Mouse (Mus musculus) urinary bladder, postnatal 10 days (tissue): Measurements from ENCODE around the gene Faf1.

Experiments used
- DNase-seq: peaks from one replicate; pipeline ENCODE4 v3.0.0; 2022; ENCODE audit warnings: low spot score

Gene Faf1

GRCm38 (mm10) chr4:109782577-109783114 lies 106.3 kb downstream of the Faf1 start:
- DNase-seq = no peak

DNA sequence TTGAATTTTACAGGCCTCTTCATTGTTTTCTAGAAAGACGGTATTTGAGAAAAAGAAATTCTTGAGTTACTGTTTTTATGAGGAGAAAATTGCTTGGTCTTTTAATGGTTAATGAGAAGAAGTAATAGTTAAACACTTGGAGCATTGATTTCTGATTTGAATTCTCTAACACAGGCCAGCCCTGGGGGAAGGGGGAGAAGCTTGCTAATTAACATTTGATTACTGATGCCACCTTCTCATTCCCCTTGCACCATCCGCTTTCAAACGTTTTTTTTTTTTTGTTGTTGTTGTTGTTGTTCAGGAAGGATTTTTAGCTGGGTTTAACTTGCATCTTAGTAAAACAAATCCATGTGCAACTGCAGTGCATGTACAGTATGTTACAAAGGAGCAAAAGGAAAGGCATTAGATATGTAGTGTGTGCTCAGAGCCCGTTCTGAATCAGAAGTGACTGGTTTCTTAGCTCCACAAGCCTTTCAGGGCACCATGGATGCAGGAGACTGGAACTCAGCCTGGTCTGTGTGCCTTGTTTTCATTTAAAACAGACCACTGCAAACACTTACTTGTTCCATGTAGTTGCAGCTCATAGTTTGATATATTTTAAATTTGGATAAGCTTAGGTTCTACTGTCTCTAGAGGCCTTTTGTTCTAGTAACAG lies 113.1 kb downstream of the Faf1 start:
- DNase-seq = no peak

GRCm38 (mm10) chr4:109792331-109792730 lies 115.9 kb downstream of the Faf1 start:
- DNase-seq = no peak

DNA sequence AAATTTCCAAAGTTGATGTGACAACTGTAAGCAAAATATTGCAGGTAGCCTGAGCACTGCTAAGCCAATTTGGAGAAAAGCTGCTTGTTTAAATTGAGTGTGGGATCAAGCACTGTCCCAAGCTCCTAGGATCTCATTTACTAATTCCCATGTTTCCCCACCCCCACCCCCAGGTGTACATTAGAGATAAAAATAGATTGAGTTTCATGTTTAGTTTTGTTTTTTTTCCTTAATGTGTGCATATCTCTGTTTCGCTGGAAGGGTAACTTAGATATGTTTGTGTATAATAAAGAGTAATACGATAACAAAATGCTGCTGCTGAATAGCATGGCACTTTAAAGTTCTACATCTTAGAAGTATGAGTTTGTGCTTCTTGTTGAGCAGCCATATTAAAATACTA lies 116.7 kb downstream of the Faf1 start:
- DNase-seq = no peak

GRCm38 (mm10) chr4:109797511-109798182 lies 121.3 kb downstream of the Faf1 start:
- no peak for DNase-seq

DNA sequence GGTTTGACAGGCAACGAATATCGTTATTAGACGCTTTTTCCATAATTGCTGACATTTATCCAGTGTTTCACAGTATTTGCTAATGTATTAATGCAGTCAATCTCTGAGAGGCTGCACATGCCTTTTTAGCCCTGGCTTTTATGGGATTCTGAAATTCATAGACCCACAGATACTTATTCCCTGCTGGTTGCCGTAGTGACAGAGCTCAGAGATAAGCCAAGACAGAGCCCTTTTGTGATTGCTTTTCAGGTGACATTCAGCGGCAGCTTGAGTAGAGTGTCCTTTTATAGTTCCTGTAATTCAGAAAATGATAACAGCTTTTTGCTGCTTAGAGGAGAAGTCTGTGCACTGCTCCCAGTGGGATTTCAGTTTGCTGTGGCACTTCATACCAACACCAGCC lies 130.0 kb downstream of the Faf1 start:
- no peak for DNase-seq

DNA sequence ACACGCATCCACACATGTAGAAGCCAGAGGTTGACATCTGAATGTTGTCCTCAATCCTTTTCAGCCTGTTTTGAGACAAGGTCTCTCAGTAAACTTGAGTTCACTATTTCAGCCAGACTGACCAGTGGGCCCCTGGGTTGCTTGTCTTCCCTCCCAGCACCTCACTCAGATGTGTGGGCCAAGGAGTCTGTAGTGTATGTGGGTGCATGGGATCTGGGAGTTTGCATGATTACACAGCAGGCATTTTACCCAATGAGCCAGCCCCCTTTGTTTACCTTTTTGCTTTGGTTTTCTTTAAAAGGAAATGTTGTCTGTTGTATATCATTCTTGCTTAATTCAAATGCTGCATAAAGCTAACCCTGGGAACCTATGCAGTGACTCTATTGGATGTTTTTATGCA lies 138.8 kb downstream of the Faf1 start:
- DNase-seq = no peak

DNA sequence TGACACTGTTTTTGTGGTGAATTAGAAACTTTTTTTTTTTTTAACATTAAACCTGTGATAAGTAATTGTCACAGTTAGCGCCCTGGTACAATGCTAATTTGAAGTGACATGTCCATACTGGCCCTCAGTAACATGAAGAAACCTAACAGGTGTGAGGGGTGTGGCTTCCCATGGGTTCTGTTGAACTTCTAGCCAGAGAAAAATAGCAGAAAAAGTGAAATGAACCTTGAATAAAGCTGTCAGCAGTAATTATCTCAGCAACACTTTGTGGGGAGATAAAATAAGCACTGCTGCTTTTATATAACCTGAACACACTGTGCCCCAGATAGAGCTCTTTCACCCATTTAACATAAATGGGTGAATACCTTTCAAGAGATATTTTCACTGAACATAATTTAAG lies 139.2 kb downstream of the Faf1 start:
- no peak for DNase-seq

DNA sequence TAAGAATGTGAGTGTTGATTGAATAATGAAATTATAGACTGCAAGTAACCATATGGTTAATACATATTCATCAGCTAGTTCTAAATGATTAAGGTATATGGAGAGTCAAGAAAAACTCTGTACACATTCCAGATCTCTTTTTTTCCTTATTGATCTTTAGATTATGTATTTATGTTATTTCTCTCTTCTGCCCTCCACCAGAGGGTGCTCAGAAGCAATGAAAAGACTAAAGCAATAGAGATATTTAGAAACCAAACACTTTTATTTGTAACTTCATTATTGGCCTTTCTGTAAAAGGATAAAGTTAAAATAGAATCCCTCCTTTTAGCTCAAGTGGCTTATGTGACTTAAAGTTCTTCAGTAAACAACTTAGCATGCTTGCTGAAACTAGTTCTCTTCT lies 143.1 kb downstream of the Faf1 start:
- DNase-seq = no peak

DNA sequence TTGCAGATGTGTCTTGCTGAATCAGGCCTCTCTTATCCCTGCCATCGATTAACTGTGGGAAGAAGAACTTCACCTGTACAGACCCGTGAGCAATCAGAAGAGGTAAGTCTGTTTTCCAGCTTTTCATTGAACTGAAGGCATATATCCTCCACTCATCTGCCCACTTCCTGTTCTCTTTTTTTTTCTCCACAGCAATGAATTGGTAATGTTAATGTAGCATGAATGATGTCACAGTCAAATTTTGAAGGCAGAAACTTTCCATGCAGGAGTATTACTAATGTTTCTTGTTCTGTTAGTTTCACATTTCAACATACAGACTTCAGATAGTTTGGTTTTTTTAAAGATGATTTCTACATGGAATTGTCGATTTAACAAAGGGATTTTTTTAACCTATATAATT lies 153.4 kb downstream of the Faf1 start:
- DNase-seq = no peak

DNA sequence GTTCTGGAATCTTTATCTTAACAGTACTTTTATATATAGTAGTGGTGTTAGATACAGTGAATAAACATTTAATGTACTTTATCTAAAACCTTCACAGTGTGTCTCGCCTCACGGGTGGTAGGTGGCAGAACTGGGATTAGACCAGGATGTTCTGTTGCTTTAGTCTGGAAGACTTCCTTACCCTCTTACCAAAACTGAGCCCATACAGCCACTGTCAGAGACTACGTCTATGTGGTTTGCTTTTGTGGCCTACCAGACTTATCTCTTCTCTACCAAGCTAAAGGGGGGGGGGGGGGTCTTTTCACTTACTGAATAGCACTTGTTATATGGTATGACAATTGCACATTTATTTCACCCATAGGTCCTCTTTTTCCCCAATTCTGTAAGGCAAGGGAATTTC lies 181.5 kb downstream of the Faf1 start:
- no peak for DNase-seq

GRCm38 (mm10) chr4:109858571-109859392 lies 182.4 kb downstream of the Faf1 start:
- DNase-seq = no peak

GRCm38 (mm10) chr4:109859401-109859800 lies 183.0 kb downstream of the Faf1 start:
- DNase-seq = no peak

- DNase-seq = no peak
These were observed 183.9 kb downstream of the Faf1 start for GRCm38 (mm10) chr4:109860256-109860655.

GRCm38 (mm10) chr4:109862271-109862670 lies 185.9 kb downstream of the Faf1 start:
- DNase-seq = no peak

DNA sequence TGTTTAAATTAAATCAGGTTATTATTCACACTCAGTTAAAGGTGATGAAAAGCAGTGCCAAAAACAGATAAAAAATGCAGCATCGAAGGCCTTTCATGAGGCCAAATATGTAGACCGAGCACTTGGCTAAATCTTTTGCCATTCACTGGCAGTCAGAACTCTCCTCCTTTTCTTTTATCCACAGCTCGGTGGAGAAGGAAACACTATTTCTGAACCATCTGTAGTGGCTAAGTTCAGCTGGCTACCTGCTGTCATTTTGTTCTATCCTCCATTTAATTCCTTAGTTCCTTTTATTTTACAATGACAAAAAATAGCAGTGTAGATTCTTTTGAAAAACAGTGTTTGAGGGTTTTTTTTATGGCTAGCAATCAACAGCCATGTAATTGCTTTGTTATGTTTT lies 186.6 kb downstream of the Faf1 start:
- DNase-seq = no peak

DNA sequence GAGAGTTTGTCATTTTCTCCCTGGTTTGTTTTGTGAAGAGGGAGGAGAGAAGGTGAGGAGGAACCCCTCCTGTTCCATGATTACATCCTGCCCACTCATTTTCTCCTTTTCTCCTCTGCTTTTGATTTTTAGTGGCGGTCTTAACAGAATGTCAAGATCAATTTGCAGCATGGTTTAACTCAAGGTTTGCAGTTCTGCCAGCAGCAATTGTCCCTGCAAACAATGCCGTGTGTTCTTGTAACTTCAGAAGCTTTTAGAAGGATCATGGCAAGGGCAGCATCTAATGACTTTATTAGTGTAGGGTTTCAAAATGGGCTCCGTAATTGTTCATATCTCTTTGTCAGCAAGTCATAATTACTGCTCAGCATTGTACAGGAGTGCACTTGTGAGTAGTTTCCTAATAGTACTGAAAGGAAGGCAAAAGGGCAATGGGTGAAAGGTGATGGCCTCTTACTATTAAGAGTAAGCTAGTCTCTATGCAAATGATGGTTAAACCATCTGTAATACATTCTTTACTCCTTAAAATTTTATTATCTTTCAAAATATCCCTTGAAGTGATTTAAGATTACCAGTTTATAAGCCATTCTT lies 192.6 kb downstream of the Faf1 start:
- DNase-seq = no peak

DNA sequence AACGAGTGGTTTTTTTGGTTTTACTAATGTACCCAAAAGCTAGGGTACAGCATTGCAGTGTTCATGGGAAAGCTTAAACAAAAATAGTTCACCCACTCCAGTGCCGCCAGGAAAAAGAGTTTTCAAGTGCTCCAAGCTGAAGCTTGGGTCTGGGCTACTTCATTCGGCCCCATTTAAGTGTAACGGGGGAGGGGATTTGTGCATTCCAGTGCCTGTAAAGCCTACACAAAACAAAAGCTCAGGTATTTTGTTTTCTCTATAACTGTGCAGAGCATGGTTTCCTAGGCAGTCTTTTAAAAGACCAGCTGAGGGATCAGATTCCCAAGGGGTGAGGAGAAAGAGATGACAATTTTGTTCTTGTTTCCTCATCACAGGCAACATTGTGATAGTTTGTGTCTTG lies 207.9 kb downstream of the Faf1 start:
- no peak for DNase-seq

DNA sequence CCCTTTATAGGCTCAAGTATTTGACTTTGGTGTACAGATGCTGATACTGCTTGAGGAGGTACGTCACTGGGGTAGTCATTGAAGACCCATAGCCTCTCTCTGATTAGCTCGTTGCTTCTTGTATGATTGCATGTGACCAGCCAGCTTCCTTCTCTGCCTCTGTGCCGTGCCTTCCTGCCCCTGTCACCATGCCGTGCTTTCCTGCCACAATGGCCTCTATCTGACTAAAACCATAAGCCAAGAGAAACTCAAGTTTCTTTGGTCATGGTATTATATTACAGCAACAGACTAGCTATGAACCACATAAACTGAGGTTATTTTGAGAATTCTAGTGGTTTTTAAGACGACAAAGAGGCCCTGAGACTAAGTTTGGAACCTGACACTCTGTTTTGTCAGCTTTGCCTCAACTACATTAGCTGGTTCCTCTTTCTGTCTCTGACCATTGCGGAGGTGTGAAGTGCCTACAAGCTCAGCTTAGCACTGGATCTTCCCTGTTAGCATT lies 211.5 kb downstream of the Faf1 start:
- DNase-seq = no peak

GRCm38 (mm10) chr4:109897810-109898566 lies 221.6 kb downstream of the Faf1 start:
- no peak for DNase-seq

DNA sequence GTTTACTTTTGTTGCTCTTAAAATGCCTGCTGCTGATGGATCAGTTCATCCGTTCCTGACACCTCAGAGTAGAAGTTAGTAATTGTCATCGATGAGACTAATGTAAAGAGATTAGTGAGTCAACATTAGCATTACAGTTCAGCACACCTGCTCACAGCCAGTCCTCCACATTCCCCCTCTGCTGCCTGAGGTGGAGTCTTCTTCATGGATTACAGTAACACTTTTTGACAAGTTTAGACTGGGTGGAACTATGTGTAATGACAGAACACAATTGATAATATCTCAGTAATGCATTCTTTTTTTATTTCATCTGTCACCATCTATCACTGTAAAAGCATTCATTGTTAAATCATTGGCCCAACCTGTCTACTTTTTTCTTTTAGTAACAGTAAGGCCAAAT lies 224.7 kb downstream of the Faf1 start:
- DNase-seq = no peak

- DNase-seq = no peak
These were observed 228.1 kb downstream of the Faf1 start for GRCm38 (mm10) chr4:109904487-109904886.
